Mouse (Mus musculus): ENCODE measurements around the gene Prkar1b.

- TF ChIP-seq TCF12 (IDR thresholded peaks at IDR 0.05; ENCODE audit: insufficient read depth, poor library complexity, severe bottlenecking) (no peak), USF1 (IDR thresholded peaks at IDR 0.05; ENCODE audit: low read depth) (no peak), TCF3 (IDR thresholded peaks at IDR 0.05; ENCODE audit: insufficient read length, low read depth) (no peak), MYOD1 (IDR thresholded peaks at IDR 0.05; ENCODE audit: control insufficient read depth in 1 of 3, insufficient read length in 2 of 3, low read depth in 2 of 3) (peak in 2 of 3 experiments; percentile 52 to 79), POLR2A (IDR thresholded peaks at IDR 0.05; ENCODE audit: insufficient read length, low read depth) (peak; percentile 60), POLR2AphosphoS2 (IDR thresholded peaks at IDR 0.05; ENCODE audit: insufficient read length, low read depth) (no peak), SRF (IDR thresholded peaks at IDR 0.05; ENCODE audit: control insufficient read depth, insufficient read length, low read depth) (no peak), REST (IDR thresholded peaks at IDR 0.05; ENCODE audit: insufficient read depth, insufficient read length) (no peak), MAX (IDR thresholded peaks at IDR 0.05; ENCODE audit: low read depth) (no peak), CEBPB (IDR thresholded peaks at IDR 0.05; ENCODE audit: insufficient read depth, poor library complexity, severe bottlenecking) (no peak)
Observed at GRCm38 (mm10) chr5:138995721-138996311, 154.0 kb downstream of the Prkar1b start.
